Mouse (Mus musculus) hindbrain, embryonic 12.5 days (tissue): Measurements from ENCODE around the gene Srebf2. TPM values are rescaled to one million over a fixed set of nuclear protein-coding genes. Genes with fewer than 3 reads are reported as not detected.

Experiments used
- ATAC-seq: fragments of 200-750 bp; cut with Nextera tagmentation; 2 replicates; pipeline ENCODE4 v1.8.0; 2017; ENCODE audit warnings: moderate TSS enrichment; ENCODE audit not compliant: low FRiP score
- H3K27ac ChIP-seq: fragments of 300-500 bp; sonication (generic); 2 replicates; pipeline ENCODE4 v1.5.1; 2016; ENCODE audit warnings: mild to moderate bottlenecking
- H3K27me3 ChIP-seq: fragments of 300-500 bp; sonication (generic); 2 replicates; pipeline ENCODE4 v1.6.1; 2016; ENCODE audit warnings: mild to moderate bottlenecking
- H3K36me3 ChIP-seq: fragments of 300-500 bp; sonication (generic); 2 replicates; pipeline ENCODE4 v1.6.1; 2016; ENCODE audit warnings: mild to moderate bottlenecking
- H3K4me1 ChIP-seq: fragments of 300-500 bp; sonication (generic); 2 replicates; pipeline ENCODE4 v1.6.1; 2016
- H3K4me2 ChIP-seq: fragments of 300-500 bp; sonication (generic); replicated peaks from 2 replicates; pipeline ENCODE4 v1.6.1; 2016; ENCODE audit warnings: mild to moderate bottlenecking
- H3K4me3 ChIP-seq: fragments of 300-500 bp; sonication (generic); 2 replicates; pipeline ENCODE4 v1.5.1; 2016; ENCODE audit warnings: mild to moderate bottlenecking
- H3K9ac ChIP-seq: fragments of 300-500 bp; sonication (generic); 2 replicates; pipeline ENCODE4 v1.6.1; 2016; ENCODE audit warnings: mild to moderate bottlenecking, moderate library complexity
- H3K9me3 ChIP-seq: fragments of 300-500 bp; sonication (generic); replicated peaks from 2 replicates; pipeline ENCODE4 v1.6.1; 2016; ENCODE audit warnings: mild to moderate bottlenecking
- WGBS: fragments of 180-500 bp; shearing (Covaris S2); methylation state at CpG from one replicate; pipeline ENCODE4 v1.1.7; 2016; 5-methylcytosine and 5-hydroxymethylcytosine counted together
- polyA plus RNA-seq: library from polyadenylated mRNA; unstranded; fragments of >200 nt; fragmentation: Nextera tagmentation; extraction: Ambion mirVana; gene quantifications from 2 replicates; pipeline ENCODE4 v1.2.1, GENCODE M21; 2016

Srebf2 gene
- polyA plus RNA-seq, 1 experiment from 2014 or later = 230 TPM

GRCm38 (mm10) chr15:82204680-82205371 lies 57.8 kb downstream of the Srebf2 start:
- ATAC-seq = no peak
- 65% methylated on average over 10 of the region's 10 CpGs for WGBS

GRCm38 (mm10) chr15:82206365-82207104 lies 59.6 kb downstream of the Srebf2 start:
- Histone ChIP-seq H3K9me3 (no peaks in the 10 kb centered on the region), H3K4me3 (no peak overlapping the region), H3K4me2 (no peak overlapping the region), H3K9ac (no peak overlapping the region; the same call in 1 of the 2 replicates), H3K4me1 (peaks cover 30% of the 10 kb centered on the region), H3K36me3 (peaks cover 40% of the 10 kb centered on the region), H3K27me3 (peaks cover 68% of the 10 kb centered on the region), H3K27ac (no peak overlapping the region)
- peak; percentile 53 for ATAC-seq
- 57% methylated on average over 9 of the region's 9 CpGs for WGBS

More at GRCm38 (mm10) chr15:82204680-82205371, 57.8 kb downstream of the Srebf2 start:
- no peak overlapping the region for H3K27ac ChIP-seq
- H3K27me3 ChIP-seq = peaks cover 51% of the 10 kb centered on the region
- H3K36me3 ChIP-seq = peaks cover 55% of the 10 kb centered on the region
- H3K4me3 ChIP-seq = no peak overlapping the region
- H3K9me3 ChIP-seq = no peaks in the 10 kb centered on the region
- H3K4me1 ChIP-seq = peaks cover 26% of the 10 kb centered on the region
- no peak overlapping the region for H3K4me2 ChIP-seq
- H3K9ac ChIP-seq = no peak overlapping the region

GRCm38 (mm10) chr15:82207105-82207459 lies 60.1 kb downstream of the Srebf2 start:
- Histone ChIP-seq H3K4me3 (no peak overlapping the region), H3K4me1 (peaks cover 36% of the 10 kb centered on the region), H3K9ac (peak overlapping the region; percentile 0; the same call in 1 of the 2 replicates), H3K36me3 (peaks cover 35% of the 10 kb centered on the region), H3K4me2 (peak overlapping the region; percentile 15; the same call in 1 of the 2 replicates), H3K27me3 (peaks cover 74% of the 10 kb centered on the region), H3K9me3 (no peaks in the 10 kb centered on the region), H3K27ac (no peak overlapping the region)
- ATAC-seq = no peak
- WGBS = 9% methylated on average over 34 of the region's 34 CpGs

GRCm38 (mm10) chr15:82207504-82208219 lies 60.7 kb downstream of the Srebf2 start:
- peak overlapping the region; percentile 15; the same call in 1 of the 2 replicates for H3K4me2 ChIP-seq
- 16% methylated on average over 30 of the region's 30 CpGs for WGBS
- ATAC-seq = no peak
- peaks cover 29% of the 10 kb centered on the region for H3K36me3 ChIP-seq
- H3K9me3 ChIP-seq = no peaks in the 10 kb centered on the region
- H3K27me3 ChIP-seq = peaks cover 80% of the 10 kb centered on the region
- H3K4me1 ChIP-seq = peaks cover 41% of the 10 kb centered on the region
- H3K4me3 ChIP-seq = no peak overlapping the region
- no peak overlapping the region for H3K27ac ChIP-seq
- peak overlapping the region; percentile 0; the same call in 1 of the 2 replicates for H3K9ac ChIP-seq

GRCm38 (mm10) chr15:82208307-82208706 lies 61.3 kb downstream of the Srebf2 start:
- 81% methylated on average over 8 of the region's 8 CpGs for WGBS
- no peak overlapping the region for H3K9ac ChIP-seq
- H3K4me3 ChIP-seq = no peak overlapping the region
- H3K9me3 ChIP-seq = no peaks in the 10 kb centered on the region
- H3K4me1 ChIP-seq = peaks cover 46% of the 10 kb centered on the region
- no peak overlapping the region for H3K4me2 ChIP-seq
- H3K27me3 ChIP-seq = peaks cover 86% of the 10 kb centered on the region
- no peak overlapping the region for H3K27ac ChIP-seq
- peaks cover 22% of the 10 kb centered on the region for H3K36me3 ChIP-seq
- no peak for ATAC-seq

- Histone ChIP-seq H3K4me1 (peaks cover 41% of the 10 kb centered on the region), H3K27ac (no peak overlapping the region), H3K4me3 (no peak overlapping the region), H3K4me2 (no peak overlapping the region), H3K9ac (no peak overlapping the region), H3K36me3 (peaks cover 12% of the 10 kb centered on the region), H3K27me3 (peaks cover 96% of the 10 kb centered on the region), H3K9me3 (no peaks in the 10 kb centered on the region)
- WGBS = 78% methylated on average over 13 of the region's 13 CpGs
- ATAC-seq = no peak
Measured at GRCm38 (mm10) chr15:82209295-82210050, 62.5 kb downstream of the Srebf2 start.

- peaks cover 98% of the 10 kb centered on the region for H3K27me3 ChIP-seq
- H3K36me3 ChIP-seq = 0 out of 2 replicates have a peak, but pooled peaks cover under 1% of the 10 kb centered on the region
- no peak for ATAC-seq
- no peaks in the 10 kb centered on the region for H3K9me3 ChIP-seq
- no peak overlapping the region for H3K9ac ChIP-seq
- no peak overlapping the region for H3K4me2 ChIP-seq
- no peak overlapping the region for H3K27ac ChIP-seq
- peaks cover 41% of the 10 kb centered on the region for H3K4me1 ChIP-seq
- 0 out of 2 replicates have a peak overlapping the region, but pooled peaks have one; percentile 40 for H3K4me3 ChIP-seq
- 47% methylated on average over 1 of the region's 1 CpGs for whole genome bisulfite sequencing
Measured at GRCm38 (mm10) chr15:82210801-82211200, 63.8 kb downstream of the Srebf2 start.

- Histone ChIP-seq H3K27me3 (peaks cover 98% of the 10 kb centered on the region), H3K4me3 (peak overlapping the region; percentile 40), H3K27ac (no peak overlapping the region), H3K36me3 (no peaks in the 10 kb centered on the region), H3K4me2 (peak overlapping the region; percentile 69), H3K9me3 (no peaks in the 10 kb centered on the region), H3K9ac (peak overlapping the region; percentile 18; the same call in 1 of the 2 replicates), H3K4me1 (peaks cover 41% of the 10 kb centered on the region)
- no peak for ATAC-seq
- 4% methylated on average over 10 of the region's 11 CpGs for WGBS
Measured at GRCm38 (mm10) chr15:82211281-82211680, 64.3 kb downstream of the Srebf2 start.

- Histone ChIP-seq H3K27ac (no peak overlapping the region), H3K27me3 (peaks cover 98% of the 10 kb centered on the region), H3K4me2 (peak overlapping the region; percentile 69), H3K36me3 (no peaks in the 10 kb centered on the region), H3K4me1 (peaks cover 39% of the 10 kb centered on the region), H3K9me3 (no peaks in the 10 kb centered on the region), H3K9ac (peak overlapping the region; percentile 54), H3K4me3 (peak overlapping the region; percentile 40)
- under 1% methylated on average over 107 of the region's 112 CpGs for WGBS
- peak; percentile 44 for ATAC-seq
Measured at GRCm38 (mm10) chr15:82211911-82212751, 65.2 kb downstream of the Srebf2 start.

GRCm38 (mm10) chr15:82212752-82213063 lies 65.7 kb downstream of the Srebf2 start, which contains the start of gene Shisa8:
Gene Shisa8, minus strand, starts transcription at chr15:82212815.
- 0% methylated on average over 9 of the region's 34 CpGs for WGBS
- Histone ChIP-seq H3K36me3 (no peaks in the 10 kb centered on the region), H3K27me3 (peaks cover 94% of the 10 kb centered on the region), H3K4me3 (peak within 1 kb of the TSS; percentile 40), H3K27ac (no peak within 1 kb of the TSS), H3K4me2 (peak within 1 kb of the TSS; percentile 69), H3K4me1 (peaks cover 36% of the 10 kb centered on the region), H3K9ac (peak within 1 kb of the TSS; percentile 54), H3K9me3 (no peaks in the 10 kb centered on the region)
- ATAC-seq = no peak

GRCm38 (mm10) chr15:82213222-82213621 lies 66.2 kb downstream of the Srebf2 start:
- Histone ChIP-seq H3K9ac (no peak overlapping the region), H3K4me3 (no peak overlapping the region), H3K27me3 (peaks cover 92% of the 10 kb centered on the region), H3K4me1 (peaks cover 35% of the 10 kb centered on the region), H3K27ac (no peak overlapping the region), H3K36me3 (no peaks in the 10 kb centered on the region), H3K9me3 (no peaks in the 10 kb centered on the region), H3K4me2 (no peak overlapping the region)
- no peak for ATAC-seq
- WGBS = 13% methylated on average over 4 of the region's 4 CpGs
